Mouse (Mus musculus) testis, adult 2 months (tissue): ENCODE results near the gene Mpv17l2. TPM values are rescaled to one million over a fixed set of nuclear protein-coding genes. Genes with fewer than 3 reads are reported as not detected.

Source experiments
- H3K27ac ChIP-seq: fragments of 200-500 bp; 2 replicates; pipeline ENCODE4 v1.5.1; 2012; ENCODE audit warnings: low read depth, low read length; ENCODE audit not compliant: control insufficient read depth, insufficient read depth
- H3K27me3 ChIP-seq: fragments of 200-500 bp; 2 replicates; pipeline ENCODE4 v1.6.1; 2012; ENCODE audit warnings: mild to moderate bottlenecking, low read length, moderate library complexity; ENCODE audit not compliant: control insufficient read depth, insufficient read depth
- H3K36me3 ChIP-seq: fragments of 200-500 bp; 2 replicates; pipeline ENCODE4 v1.6.1; 2012; ENCODE audit warnings: mild to moderate bottlenecking, low read length; ENCODE audit not compliant: control insufficient read depth, insufficient read depth
- H3K4me1 ChIP-seq: fragments of 200-500 bp; 2 replicates; pipeline ENCODE4 v1.6.1; 2012; ENCODE audit warnings: low read length; ENCODE audit not compliant: control insufficient read depth, insufficient read depth
- H3K4me3 ChIP-seq: fragments of 200-500 bp; 2 replicates; pipeline ENCODE4 v1.5.1; 2012; ENCODE audit warnings: low read depth, mild to moderate bottlenecking, low read length, moderate library complexity, mixed read lengths; ENCODE audit not compliant: control insufficient read depth
- CTCF ChIP-seq: fragments of 200-500 bp; IDR thresholded peaks from 2 replicates; pipeline ENCODE4 v1.5.1; 2012; ENCODE audit warnings: low read depth, mild to moderate bottlenecking, inconsistent platforms, low read length, moderate library complexity; ENCODE audit not compliant: control insufficient read depth, insufficient read depth, insufficient replicate concordance
- POLR2A ChIP-seq: fragments of 200-500 bp; IDR thresholded peaks from 2 replicates; pipeline ENCODE4 v1.6.1; 2012; ENCODE audit warnings: low read depth, mild to moderate bottlenecking, inconsistent platforms, low read length, moderate library complexity; ENCODE audit not compliant: control insufficient read depth
- polyA plus RNA-seq: library from polyadenylated mRNA; depleted of rRNA; stranded (reverse); fragments of >200 nt; gene quantifications from 2 replicates; pipeline ENCODE4 v1.2.3, GENCODE M21; 2012; rRNA removed

The Mpv17l2 gene
- 13.5 and 14.4 TPM in 2 replicates for polyA plus RNA-seq

- no peaks in the 10 kb centered on the region for H3K36me3 ChIP-seq
- peak within 1 kb of the TSS; percentile 81 for H3K4me3 ChIP-seq
- TF ChIP-seq POLR2A (peak; percentile 72), CTCF (no peak)
- H3K27ac ChIP-seq = peak within 1 kb of the TSS; percentile 70
- H3K27me3 ChIP-seq = no peaks in the 10 kb centered on the region
- peaks cover 15% of the 10 kb centered on the region for H3K4me1 ChIP-seq
Measured at GRCm38 (mm10) chr8:70760775-70761406, at the start of gene Mpv17l2. TSS of gene Mpv17l2 (minus strand) at chr8:70760946.

GRCm38 (mm10) chr8:70808955-70809701 is 48.4 kb upstream of the Mpv17l2 start:
- peaks cover 4% of the 10 kb centered on the region for H3K4me1 ChIP-seq
- no peaks in the 10 kb centered on the region for H3K36me3 ChIP-seq
- H3K27ac ChIP-seq = no peak overlapping the region
- no peaks in the 10 kb centered on the region for H3K27me3 ChIP-seq
- TF ChIP-seq CTCF (no peak), POLR2A (no peak)
- H3K4me3 ChIP-seq = no peak overlapping the region

- no peak within 1 kb of the TSS for H3K27ac ChIP-seq
- no peaks in the 10 kb centered on the region; the same call in 1 of the 2 replicates for H3K27me3 ChIP-seq
- no peaks in the 10 kb centered on the region for H3K36me3 ChIP-seq
- no peak for TF ChIP-seq CTCF
- no peak for TF ChIP-seq POLR2A
- H3K4me3 ChIP-seq = no peak within 1 kb of the TSS
- H3K4me1 ChIP-seq = peaks cover 8% of the 10 kb centered on the region
Measured at GRCm38 (mm10) chr8:70808239-70808638, 47.5 kb upstream of the Mpv17l2 start, which contains the start of gene Il12rb1. TSS of gene Il12rb1 (plus strand) at chr8:70808449.

- Histone ChIP-seq H3K27me3 (no peaks in the 10 kb centered on the region; the same call in 1 of the 2 replicates), H3K36me3 (no peaks in the 10 kb centered on the region), H3K27ac (no peak overlapping the region), H3K4me1 (peaks cover 9% of the 10 kb centered on the region), H3K4me3 (no peak overlapping the region)
- no peak for TF ChIP-seq POLR2A
- no peak for TF ChIP-seq CTCF
Measured at GRCm38 (mm10) chr8:70807304-70807703, 46.6 kb upstream of the Mpv17l2 start.

- Histone ChIP-seq H3K36me3 (no peaks in the 10 kb centered on the region), H3K4me1 (peaks cover 10% of the 10 kb centered on the region), H3K4me3 (no peak overlapping the region), H3K27me3 (no peaks in the 10 kb centered on the region; the same call in 1 of the 2 replicates), H3K27ac (no peak overlapping the region)
- TF ChIP-seq CTCF = no peak
- no peak for TF ChIP-seq POLR2A
Measured at GRCm38 (mm10) chr8:70806541-70806940, 45.8 kb upstream of the Mpv17l2 start.

- Histone ChIP-seq H3K4me3 (peak within 1 kb of the TSS; percentile 84), H3K36me3 (no peaks in the 10 kb centered on the region), H3K27ac (no peak within 1 kb of the TSS), H3K27me3 (no peaks in the 10 kb centered on the region; the same call in 1 of the 2 replicates), H3K4me1 (peaks cover 10% of the 10 kb centered on the region)
- TF ChIP-seq POLR2A (peak; percentile 15; the same call in 1 of the 2 replicates), CTCF (no peak)
Measured at GRCm38 (mm10) chr8:70804481-70805206, 43.9 kb upstream of the Mpv17l2 start, which contains the start of gene Mast3. TSS of gene Mast3 (minus strand) at chr8:70805054.
